Mouse (Mus musculus) kidney, adult 2 months (tissue): Measurements from ENCODE around the gene Wdr59. TPM values are rescaled to one million over a fixed set of nuclear protein-coding genes. Genes with fewer than 3 reads are reported as not detected.

Experiments used
- DNase-seq: peaks from one replicate; pipeline ENCODE4 v3.0.0; 2021
- H3K27ac ChIP-seq: fragments of 200-500 bp; 2 replicates; pipeline ENCODE4 v1.5.1; 2012; ENCODE audit warnings: low read depth, low read length, control low read depth, inconsistent platforms; ENCODE audit not compliant: insufficient read depth
- H3K27me3 ChIP-seq: fragments of 200-500 bp; replicated peaks from 2 replicates; pipeline ENCODE4 v1.6.1; 2012; ENCODE audit warnings: mild to moderate bottlenecking, moderate library complexity, low read length, inconsistent platforms; ENCODE audit not compliant: control insufficient read depth, insufficient read depth
- H3K36me3 ChIP-seq: fragments of 200-500 bp; 2 replicates; pipeline ENCODE4 v1.6.1; 2012; ENCODE audit warnings: mild to moderate bottlenecking, moderate library complexity, low read length, inconsistent platforms; ENCODE audit not compliant: control insufficient read depth, insufficient read depth
- H3K4me1 ChIP-seq: fragments of 200-500 bp; 2 replicates; pipeline ENCODE4 v1.6.1; 2011; ENCODE audit warnings: low read length; ENCODE audit not compliant: control insufficient read depth, insufficient read depth
- H3K4me3 ChIP-seq: fragments of 200-500 bp; 2 replicates; pipeline ENCODE4 v1.5.1; 2011; ENCODE audit warnings: mild to moderate bottlenecking, low read depth, low read length, control low read depth; ENCODE audit not compliant: insufficient read depth
- CTCF ChIP-seq: fragments of 200-500 bp; conservative IDR thresholded peaks from 2 replicates; pipeline ENCODE4 v1.5.1; 2011; ENCODE audit warnings: low read depth, mild to moderate bottlenecking, control low read depth, low read length, moderate library complexity, mixed read lengths; ENCODE audit not compliant: insufficient read depth, insufficient read length
- POLR2A ChIP-seq: fragments of 200-500 bp; IDR thresholded peaks from one replicate; pipeline ENCODE4 v1.6.1; 2011; ENCODE audit warnings: low read depth, low read length, control low read depth
- WGBS: fragments of 180-500 bp; shearing (Covaris S2); methylation state at CpG from one replicate; pipeline ENCODE4 v1.1.7; 2018; 5-methylcytosine and 5-hydroxymethylcytosine counted together
- polyA plus RNA-seq: library from polyadenylated mRNA; depleted of rRNA; stranded (reverse); fragments of >200 nt; gene quantifications from 2 replicates; pipeline ENCODE4 v1.2.3, GENCODE M21; 2012

Wdr59 gene
- polyA plus RNA-seq, 1 experiment: 6.9 TPM

DNA sequence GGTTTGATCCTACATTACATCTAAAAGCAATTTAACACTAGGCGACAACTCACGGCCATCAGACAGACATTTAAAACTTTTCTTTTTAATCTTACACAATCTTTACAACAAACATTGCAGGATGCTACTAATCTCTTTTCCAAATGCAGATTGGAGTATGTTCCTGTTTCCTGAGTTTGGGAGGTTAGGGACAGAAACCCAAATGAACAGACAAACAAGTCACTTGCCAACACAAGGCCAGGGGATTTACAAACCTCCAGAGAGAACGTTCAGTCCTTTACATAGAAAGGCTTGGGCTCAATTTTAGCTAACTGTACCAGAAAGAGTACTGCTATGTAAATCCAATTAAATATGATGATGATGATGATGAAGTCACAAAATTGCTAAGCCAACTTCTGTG is 28.7 kb downstream of the Wdr59 start:
- WGBS: 93% methylated on average over 3 of the region's 3 CpGs
- Histone ChIP-seq H3K27me3 (no peaks in the 10 kb centered on the region), H3K36me3 (no peaks in the 10 kb centered on the region), H3K27ac (no peak overlapping the region), H3K4me3 (no peak overlapping the region), H3K4me1 (no peaks in the 10 kb centered on the region)
- TF ChIP-seq POLR2A (no peak), CTCF (no peak)
- no peak for DNase-seq

DNA sequence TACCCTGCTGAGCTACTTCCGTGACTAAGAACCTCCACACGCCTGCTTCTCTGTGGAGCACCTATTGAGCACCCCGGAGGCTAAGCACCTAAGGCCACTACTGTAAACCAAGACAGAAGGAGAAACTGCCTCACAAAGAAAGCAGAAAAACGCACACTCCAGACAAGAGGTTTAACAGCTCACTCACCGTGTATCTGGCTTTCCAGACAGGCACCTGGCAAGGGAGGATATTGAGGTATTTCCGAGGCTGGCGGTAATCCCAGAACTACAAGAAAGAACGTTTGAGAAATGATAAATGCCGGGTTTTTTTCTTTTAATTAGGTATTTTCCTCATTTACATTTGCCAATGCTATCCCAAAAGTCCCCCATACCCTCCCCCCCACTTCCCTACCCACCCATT is 29.4 kb downstream of the Wdr59 start:
- H3K36me3 ChIP-seq: no peaks in the 10 kb centered on the region
- H3K4me1 ChIP-seq: no peaks in the 10 kb centered on the region
- H3K27ac ChIP-seq: no peak overlapping the region
- 86% methylated on average over 9 of the region's 9 CpGs for WGBS
- no peaks in the 10 kb centered on the region for H3K27me3 ChIP-seq
- no peak for TF ChIP-seq CTCF
- TF ChIP-seq POLR2A: no peak
- no peak overlapping the region for H3K4me3 ChIP-seq
- DNase-seq: no peak

DNA sequence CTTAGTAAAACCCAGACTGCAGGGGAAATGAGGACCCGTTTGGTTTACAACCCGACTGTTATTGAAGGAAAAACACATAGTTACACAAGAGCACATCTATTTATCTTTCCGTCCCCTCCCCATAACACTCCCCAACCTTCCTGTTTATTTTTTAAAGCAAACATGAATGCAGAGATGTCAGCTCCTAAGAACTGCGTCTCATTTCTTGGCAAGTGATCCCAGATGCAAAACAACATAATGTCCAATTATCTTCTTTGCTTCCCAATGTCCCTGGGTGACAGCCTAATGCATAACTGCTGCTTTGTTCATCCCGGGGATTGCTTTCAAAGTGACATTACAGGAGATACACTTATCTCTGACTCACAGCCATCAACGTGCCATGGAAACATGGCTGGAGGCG is 30.7 kb downstream of the Wdr59 start:
- no peak for TF ChIP-seq CTCF
- TF ChIP-seq POLR2A: no peak
- H3K36me3 ChIP-seq: no peaks in the 10 kb centered on the region
- no peak overlapping the region for H3K4me3 ChIP-seq
- 80% methylated on average over 7 of the region's 7 CpGs for WGBS
- no peak overlapping the region for H3K27ac ChIP-seq
- no peaks in the 10 kb centered on the region for H3K27me3 ChIP-seq
- DNase-seq: no peak
- H3K4me1 ChIP-seq: no peaks in the 10 kb centered on the region

DNA sequence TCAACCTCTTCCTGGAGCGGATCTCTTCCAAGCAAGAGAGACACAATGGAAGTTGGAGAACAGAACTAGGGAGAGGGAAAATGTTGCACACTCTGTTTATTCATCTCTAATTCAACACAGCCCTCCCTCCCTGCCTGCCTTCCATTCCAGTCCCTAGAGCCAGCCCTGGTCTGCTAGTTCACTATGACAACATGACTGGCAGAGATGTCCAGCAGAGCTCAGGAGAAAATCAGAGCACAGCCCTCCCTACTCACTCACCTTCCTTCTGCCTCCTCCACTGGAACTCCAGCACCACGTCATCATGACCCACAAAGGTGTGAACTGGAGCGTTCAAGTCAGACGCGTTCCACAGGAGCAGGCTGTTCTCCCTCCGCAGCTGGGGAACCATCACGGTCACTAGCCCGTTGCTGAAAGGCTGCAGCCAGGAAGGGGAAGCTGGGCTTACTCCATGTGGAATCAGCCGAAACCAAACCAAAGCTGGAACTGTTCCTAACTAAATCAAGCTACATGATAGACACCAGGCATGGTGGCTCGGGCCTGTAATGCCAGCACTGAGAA is 31.8 kb downstream of the Wdr59 start:
- no peaks in the 10 kb centered on the region; the same call in 1 of the 2 replicates for H3K36me3 ChIP-seq
- 52% methylated on average over 10 of the region's 10 CpGs for WGBS
- TF ChIP-seq CTCF (no peak), POLR2A (no peak)
- H3K4me3 ChIP-seq: no peak overlapping the region
- no peak overlapping the region for H3K27ac ChIP-seq
- DNase-seq: peak; percentile 33
- H3K4me1 ChIP-seq: no peaks in the 10 kb centered on the region
- no peaks in the 10 kb centered on the region for H3K27me3 ChIP-seq

DNA sequence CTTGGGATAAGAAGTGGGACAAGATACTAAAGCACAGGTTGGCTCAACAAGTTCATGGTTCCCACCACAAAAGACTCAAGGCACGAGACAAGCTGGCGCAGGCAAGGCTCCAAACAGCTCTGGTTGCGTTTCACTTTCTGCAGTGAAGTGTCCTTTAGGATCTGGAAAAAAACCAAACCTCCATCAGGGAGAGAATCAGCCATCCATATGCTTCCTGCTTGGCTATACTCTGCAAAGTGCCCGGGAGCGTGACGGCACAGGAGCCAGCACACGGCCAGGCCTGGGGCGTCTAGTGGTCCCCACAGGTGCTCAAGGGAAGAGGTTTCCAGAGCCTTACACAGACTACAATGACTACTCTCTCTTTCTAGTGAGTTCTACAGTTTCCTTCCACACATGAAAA is 41.2 kb downstream of the Wdr59 start:
- Histone ChIP-seq H3K4me1 (no peaks in the 10 kb centered on the region), H3K4me3 (no peak overlapping the region), H3K27me3 (no peaks in the 10 kb centered on the region), H3K36me3 (peaks cover 2% of the 10 kb centered on the region), H3K27ac (no peak overlapping the region)
- WGBS: 79% methylated on average over 8 of the region's 8 CpGs
- TF ChIP-seq CTCF (no peak), POLR2A (no peak)
- no peak for DNase-seq

DNA sequence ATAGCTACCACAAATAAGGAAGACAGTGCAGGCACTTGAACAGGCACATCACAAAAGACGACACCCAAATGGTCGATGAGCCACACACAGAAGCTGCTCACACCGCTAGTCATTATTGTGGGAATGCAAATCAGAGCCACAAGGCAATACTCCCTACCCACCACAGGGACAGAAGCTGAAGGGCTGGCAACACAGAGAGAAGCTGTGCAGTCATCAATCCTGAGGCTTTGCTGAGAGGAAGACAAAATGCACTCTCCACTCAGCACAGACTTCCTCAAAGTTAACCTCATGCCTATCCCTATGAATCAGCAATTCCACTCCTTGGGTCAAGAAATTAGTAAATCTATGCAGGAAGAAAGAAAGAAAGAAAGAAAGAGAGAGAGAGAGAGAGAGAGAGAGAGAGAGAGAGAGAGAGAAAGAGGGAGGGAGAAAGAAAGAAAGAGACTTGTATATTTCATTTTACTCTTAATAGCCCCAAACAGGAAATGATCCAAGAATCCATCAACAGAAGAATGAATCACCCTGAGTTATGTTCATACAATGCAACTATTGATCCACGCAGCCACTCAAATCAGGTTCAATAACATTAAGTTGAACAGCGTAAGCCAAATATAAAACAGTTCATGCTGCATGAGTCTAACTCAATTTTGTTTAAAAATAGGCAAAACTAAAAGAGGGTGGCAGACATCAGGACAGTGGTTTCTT is 44.0 kb downstream of the Wdr59 start:
- Histone ChIP-seq H3K27me3 (no peaks in the 10 kb centered on the region), H3K36me3 (peaks cover 2% of the 10 kb centered on the region), H3K4me1 (no peaks in the 10 kb centered on the region), H3K27ac (no peak overlapping the region), H3K4me3 (no peak overlapping the region)
- DNase-seq: no peak
- WGBS: 85% methylated on average over 5 of the region's 5 CpGs
- TF ChIP-seq POLR2A (no peak), CTCF (no peak)

DNA sequence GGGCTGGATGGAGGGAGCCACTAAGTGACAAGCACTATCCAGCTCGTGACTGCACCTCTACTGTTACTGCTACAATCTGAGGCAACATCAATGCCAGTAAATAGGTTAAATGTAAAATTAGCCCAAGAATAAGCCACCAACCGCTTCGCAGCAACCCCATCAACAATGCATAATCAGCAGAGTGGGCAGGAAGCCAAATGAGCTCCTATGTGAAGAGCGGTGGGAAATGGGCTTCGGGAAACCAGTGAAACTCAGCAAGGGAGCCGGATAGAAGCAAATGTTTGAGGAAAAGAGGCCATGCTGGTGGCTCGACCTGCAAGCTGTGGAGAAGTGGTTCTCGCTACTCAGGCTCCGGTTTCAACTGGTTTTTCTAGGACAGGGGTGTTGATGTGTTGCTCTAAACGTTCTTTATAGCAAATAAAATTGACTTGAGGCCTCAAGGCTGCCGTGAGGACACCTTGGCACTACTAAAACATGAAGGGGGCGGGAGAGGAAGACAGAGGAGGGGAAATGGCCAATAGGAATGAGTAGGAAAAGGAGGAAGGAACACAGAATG is 50.3 kb downstream of the Wdr59 start:
- WGBS: 68% methylated on average over 12 of the region's 12 CpGs
- DNase-seq: peak; percentile 61
- Histone ChIP-seq H3K36me3 (no peaks in the 10 kb centered on the region), H3K27me3 (no peaks in the 10 kb centered on the region), H3K4me1 (peaks cover 6% of the 10 kb centered on the region; the same call in 1 of the 2 replicates), H3K27ac (peak overlapping the region; percentile 24; the same call in 1 of the 2 replicates), H3K4me3 (no peak overlapping the region)
- TF ChIP-seq CTCF (no peak), POLR2A (no peak)
